Mouse (Mus musculus) yolk sac, embryonic 10.5 days (tissue): ENCODE measurements around the gene Clp1.
"Not testable (repeated sequence)": the region's sequence is repeated elsewhere in the genome, so short reads cannot be mapped to it uniquely, and the experiment has no call there.

Experiments used
- DNase-seq: peaks from one replicate; pipeline ENCODE4 v3.0.0-alpha.2; 2017; ENCODE audit warnings: low spot score

Clp1 gene

DNA sequence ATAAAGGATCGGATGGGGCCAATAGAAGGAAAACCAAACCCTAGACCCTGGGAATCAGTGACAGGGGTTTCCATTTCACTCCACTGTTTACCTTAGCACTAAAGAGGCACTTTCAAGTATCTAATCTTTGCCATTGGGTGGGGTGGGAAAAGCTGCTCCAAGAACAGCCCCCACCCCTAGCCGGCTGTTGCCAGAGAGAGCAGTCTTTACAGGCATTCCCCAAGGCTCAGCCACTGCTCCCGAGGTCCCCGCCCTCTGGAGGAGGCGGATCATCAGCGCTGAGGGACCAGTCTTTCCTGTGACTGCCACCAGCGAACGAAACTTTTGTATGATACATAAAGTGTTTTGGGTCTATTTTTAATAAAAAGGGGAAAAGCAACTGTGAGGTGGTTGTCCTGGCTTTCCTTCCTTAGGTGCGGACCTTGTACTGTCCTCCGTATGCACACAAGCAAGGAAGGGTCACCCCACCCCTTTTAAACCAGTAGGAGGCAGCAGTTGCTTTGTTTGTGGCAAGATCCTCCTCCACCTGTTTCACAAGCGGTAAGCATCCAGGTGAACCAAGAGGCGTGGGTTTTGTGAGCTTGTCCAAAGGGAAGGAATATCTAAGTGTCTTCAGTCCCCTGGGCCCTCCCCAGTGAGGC is 11.2 kb upstream of the Clp1 start:
- peak; percentile 83 for DNase-seq

DNA sequence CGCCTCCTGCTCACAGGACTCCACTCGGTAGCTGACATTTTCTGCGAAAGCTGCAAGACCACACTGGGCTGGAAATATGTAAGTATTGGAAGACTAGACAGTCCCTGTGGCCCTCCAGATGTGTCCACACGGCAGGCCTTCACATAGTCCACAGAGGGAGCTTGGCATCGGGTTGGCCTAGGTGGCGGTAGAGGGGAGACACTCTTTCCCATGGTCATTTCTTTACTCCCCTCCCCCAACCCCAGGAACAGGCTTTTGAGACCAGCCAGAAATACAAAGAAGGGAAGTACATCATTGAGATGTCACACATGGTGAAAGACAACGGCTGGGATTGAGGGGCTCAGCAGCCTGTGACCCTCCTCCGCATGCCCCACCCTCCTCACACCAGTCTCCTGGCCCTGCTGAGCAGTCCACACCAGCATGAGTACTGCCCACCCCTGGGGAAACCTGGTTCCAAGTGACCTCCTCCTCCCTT is 10.3 kb upstream of the Clp1 start:
- peak; percentile 64 for DNase-seq

DNA sequence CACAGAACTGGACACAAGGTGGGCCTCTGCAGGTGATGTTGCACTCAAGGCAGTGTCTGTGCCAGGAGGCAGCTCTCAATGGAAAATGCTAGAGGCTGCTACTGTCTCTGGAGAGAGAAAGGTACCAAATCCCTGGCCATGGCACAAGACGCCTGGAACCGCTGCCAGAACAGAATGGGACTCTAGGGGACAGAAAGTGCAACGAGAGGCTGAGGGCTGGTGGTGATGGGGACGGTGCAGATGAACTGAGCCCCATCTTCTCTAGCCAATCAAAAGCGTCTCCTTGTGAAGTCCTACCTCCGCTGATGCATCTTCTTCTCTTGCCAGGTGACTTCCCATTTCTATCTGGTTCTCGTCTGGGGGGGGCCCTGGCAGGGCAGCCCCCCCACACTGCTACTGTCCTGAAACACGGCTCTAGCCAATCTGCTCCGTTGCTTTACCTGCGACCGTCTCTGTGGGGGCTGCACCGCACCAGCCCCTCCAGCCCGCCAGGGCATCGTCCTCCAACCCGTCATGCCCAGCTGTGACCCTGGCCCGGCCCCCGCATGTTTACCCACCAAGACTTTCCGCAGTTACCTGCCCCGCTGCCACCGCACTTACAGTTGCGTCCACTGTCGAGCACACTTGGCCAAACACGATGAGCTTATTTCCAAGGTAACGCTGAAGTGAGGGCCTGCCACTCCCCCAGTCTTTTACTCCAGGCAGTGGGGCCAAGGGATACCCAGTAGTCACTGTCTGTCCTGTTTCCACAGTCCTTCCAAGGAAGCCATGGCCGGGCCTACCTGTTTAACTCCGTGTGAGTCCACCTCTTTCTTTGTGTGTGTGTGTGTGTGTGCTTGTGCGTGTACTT is 9.4 kb upstream of the Clp1 start:
- DNase-seq, result peak; percentile 23

DNA sequence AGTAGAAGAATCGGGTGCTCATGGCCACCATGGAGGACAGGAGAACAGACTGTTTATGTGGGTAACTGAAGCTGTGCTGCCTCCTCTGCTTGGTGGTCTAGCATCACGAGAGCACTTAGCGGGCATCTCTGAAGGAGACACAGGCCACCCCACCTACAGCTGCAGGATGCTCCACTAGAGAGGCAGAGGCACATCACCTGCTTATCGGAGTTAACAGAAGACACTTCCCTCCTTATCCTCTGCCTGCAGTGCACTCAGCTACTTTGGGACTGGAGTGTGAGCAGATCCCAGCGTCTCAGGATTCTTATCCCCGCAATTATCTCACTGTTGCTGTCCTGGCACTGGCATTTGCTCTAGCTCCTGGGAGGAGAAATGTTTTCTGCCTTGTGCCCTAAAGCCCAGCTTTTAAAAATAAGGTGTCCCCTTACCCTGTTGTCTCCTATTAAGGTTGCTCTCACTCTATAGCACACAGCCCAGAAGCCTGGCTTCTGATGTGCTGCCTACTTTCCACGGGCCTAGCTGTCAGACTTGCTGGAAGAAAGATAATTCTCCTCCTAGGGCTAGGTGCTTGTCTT is 8.3 kb upstream of the Clp1 start:
- DNase-seq, result peak; percentile 47

DNA sequence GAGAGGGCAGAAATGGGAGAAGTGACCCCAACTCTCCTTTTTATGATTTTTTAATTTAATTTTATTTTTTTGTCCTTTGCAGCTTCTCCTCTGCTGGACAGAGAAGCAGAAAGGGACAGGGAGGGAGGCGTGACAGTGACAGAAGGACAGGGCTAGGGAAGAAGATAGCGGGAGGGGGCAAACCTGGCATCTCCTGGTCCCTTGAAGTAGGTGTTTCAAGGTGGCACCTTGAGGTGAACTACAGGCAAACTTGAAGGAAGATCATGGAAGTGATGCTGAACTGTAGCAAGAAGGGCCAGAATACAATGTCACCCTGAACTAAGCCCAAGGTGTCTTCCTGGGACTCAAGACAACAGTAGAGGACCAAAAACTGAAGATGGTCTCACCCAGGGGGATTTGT is 7.8 kb upstream of the Clp1 start:
- DNase-seq, result no peak

DNA sequence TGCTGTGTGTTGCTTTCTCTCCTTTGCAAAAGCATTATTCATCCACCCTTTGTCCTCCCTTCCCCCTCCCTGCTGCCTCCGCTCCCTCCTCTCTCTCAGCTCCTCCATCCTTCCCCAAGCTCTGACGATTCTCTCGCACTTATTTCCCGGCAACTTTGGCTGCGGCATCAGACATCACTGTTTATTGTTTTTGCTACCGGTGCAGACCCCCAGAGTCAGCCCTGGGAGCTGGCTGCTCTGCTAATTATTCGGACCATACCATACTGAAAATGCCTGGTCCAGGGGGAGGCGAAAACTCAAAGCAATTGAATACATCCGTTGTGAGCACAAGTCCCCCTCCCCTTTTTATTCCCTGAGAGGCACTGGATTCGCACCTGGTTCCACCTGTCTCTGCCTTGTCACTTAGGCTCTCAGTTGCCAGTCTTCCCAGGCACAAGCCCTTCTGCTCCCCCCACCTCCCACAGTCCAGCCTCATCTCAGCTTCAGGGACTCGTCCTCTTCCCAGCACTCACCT is 7.3 kb upstream of the Clp1 start:
- peak; percentile 18 for DNase-seq

DNA sequence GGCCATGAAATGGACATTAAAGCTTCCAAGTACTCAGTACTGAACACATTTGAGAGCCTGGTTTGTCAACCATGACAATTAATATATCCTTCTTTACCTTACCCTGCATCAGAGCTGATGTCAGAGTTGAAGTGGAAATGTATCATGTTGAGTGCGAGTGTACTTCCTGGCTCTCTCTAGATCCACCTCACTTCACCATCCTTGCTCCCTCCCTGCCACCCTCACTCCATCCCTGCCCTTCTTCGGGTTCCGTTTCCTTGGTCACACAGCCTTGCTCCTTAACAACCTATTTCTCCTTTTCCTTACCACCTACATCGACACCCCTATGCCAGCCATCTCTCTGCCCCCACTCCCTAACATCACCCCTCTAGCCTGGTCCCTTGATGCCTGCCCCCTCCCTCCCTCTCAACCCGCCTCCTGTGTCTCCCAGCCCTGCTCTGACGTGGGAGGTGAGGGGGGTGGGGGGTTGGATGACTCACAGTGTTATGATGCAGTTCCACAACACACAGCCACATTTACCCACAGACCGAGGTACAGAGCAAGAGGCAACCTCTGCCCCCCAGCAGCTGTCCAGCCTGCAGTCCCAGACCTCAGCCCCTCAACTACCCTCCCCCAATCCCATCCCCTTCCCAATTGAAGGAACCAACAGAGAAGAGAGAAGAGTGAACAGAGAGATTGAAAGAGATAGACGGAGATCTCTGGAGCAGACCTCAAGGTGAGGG is 6.6 kb upstream of the Clp1 start, which contains the start of gene Ypel4:
Gene Ypel4 (plus strand): TSS at position 480 of the 722 bp plus-strand sequence.
- peak; percentile 51 for DNase-seq

DNA sequence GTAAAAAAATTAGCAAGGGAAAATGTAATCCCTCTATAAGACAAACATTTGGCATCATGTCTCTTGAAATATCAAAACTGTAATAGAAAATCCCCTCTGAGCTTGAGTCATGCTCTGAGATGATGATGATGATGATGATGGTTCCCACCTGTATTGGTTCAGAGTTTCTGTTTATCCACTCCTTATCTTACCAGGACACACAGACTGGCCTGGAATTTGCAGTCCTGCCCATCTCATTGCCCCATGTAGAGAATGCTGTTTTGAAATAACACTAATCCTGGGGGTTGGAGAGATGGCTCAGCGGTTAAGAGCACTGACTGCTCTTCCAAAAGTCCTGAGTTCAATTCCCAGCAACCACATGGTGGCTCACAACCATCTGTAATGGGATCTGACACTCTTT is 5.2 kb upstream of the Clp1 start:
- no peak for DNase-seq

DNA sequence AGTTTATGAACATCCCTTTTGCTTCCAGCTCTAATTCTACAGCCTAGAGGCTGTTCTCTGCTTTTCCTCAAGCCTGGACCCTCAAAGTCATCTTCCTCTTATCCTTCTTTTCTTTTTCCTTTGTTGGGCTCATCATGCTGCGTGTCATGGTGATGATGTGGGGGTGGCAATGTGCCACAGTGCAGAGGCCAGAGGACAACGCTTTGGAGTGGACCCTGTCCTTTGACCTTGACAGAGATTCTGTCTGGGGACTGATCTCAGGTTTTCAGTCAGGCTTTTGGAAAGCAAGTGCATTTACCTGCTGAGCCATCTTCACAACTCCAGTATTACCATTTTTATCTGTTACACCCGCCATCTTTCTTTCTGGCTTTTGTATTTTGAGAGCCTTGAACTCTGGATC is 4.1 kb upstream of the Clp1 start:
- DNase-seq, result no peak

DNA sequence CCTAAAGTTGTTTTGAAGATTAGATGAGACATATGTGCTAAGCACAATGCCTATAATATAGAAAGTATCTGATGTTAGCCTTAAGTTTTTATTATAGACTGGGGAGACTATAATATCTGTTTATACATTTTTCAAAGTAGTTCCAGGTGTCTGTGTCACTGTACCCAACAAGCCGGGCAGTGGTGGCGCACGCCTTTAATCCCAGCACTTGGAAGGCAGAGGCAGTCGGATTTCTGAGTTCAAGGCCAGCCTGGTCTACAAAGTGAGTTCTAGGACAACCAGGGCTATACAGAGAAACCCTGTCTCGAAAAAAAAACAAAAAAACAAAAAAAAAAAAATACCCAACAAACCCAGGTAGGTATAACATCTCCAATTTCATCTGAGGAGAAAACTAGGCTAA is 1.0 kb upstream of the Clp1 start:
- DNase-seq, result not testable (repeated sequence)

DNA sequence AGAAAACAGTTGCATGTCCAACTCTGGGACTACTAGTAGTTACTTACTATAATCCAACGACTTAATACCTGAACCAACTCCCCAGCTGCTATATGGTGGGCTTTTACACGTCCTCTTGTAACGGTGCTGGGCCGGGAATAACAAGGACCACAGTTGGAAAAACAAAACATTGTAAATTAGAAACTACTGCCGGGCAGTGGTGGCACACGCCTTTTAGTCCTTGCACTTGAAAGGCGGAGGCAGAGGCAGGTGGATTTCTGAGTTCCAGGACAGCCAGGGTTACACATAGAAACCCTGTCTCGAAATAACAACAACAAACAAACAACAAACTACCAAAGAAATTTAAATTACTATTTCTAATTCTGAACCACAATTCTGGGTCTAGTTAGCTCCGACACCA is 434 bp downstream of the Clp1 start:
- DNase-seq, result no peak

DNA sequence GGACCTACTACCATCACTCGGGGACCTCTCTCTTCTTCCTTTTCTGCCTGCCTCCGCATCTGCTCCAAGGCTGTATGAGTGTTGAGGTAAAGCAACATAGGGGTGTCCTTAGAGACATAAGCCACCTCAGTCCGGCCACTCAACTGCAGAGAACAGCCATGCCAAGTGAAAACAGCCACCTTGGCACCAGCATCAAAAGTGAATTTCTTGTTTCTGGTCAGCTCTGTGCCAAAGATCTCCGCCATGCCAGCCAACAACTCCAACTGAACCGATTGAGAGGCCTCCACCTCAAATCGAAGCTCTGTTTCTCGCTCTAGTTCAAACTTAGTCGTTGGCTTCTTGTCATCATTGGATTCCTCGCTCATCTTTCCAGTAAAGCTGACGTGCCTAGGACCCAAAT is 1.4 kb downstream of the Clp1 start:
- DNase-seq, result no peak

DNA sequence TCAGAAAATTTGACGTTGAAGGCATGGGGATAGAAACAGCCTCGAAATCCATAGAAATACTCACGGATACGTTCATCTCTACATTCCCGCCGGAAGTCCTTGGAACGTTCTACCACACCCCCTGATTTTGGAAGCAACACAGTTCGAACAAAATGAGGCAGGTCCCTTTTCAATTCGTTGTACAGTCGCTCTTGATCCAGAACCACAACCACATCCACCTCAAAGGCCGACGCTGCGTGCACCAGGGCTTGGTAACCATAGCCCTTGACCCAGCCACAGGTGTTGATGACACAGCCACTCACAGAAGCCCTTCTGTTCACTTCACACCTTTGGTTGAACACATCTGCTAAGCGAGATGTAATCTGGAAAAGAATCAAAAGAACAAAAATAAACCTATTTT is 3.3 kb downstream of the Clp1 start:
- no peak for DNase-seq

DNA sequence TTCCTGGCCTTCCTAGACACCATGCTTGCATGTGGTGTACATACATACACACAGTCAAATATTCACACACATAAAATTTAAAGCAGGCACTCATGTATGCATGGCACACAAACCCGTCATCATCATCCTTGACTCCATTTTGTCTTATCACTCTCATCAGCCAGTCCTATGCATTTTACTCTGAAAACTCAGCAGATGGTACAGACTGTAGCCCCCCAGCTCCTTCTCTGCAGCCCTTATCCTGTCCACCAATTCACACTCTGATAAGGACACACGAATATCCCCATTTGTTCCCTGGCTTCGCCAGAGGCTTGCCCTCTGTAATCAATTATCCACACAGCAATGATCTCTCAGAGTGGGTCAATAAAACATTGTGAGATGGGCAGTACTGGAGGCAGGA is 6.0 kb downstream of the Clp1 start:
- no peak for DNase-seq

DNA sequence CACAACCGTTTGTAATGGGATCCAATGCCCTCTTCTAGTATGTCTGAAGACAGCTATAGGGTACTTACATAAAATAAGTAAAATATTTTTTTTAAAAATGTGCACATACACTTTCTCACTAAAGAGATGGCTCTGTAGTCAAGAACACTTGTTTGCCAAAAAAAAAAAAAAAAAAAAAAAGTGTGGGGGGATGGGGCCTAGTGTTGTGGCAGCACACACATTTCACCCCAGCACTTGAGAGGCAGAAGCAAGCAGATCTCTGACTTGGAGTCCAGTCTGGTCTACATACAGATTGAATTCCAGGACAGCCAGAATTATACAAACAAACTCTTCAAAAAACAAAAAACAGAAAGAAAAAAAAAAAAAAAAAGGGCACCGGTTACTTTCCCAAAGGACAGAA is 6.4 kb downstream of the Clp1 start:
- DNase-seq, result no peak

DNA sequence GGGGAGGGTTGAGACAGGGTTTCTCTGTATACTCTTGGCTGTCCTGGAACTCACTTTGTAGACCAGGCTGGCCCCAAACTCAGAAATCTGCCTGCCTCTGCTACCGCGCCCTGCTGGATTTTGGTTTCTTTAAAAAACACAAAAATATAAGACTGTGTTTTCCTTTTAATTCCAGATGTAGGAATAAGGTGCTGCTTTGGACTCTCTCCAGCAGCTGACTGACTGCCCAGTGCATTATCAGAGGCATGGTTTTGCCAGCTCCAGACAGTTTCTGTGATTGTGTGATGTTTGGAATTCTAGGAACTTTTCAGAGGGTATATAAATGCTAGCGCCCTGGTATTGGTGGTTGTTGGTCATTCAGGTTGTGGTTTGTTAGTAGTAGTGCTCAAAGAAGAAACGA is 9.8 kb downstream of the Clp1 start:
- DNase-seq, result no peak

DNA sequence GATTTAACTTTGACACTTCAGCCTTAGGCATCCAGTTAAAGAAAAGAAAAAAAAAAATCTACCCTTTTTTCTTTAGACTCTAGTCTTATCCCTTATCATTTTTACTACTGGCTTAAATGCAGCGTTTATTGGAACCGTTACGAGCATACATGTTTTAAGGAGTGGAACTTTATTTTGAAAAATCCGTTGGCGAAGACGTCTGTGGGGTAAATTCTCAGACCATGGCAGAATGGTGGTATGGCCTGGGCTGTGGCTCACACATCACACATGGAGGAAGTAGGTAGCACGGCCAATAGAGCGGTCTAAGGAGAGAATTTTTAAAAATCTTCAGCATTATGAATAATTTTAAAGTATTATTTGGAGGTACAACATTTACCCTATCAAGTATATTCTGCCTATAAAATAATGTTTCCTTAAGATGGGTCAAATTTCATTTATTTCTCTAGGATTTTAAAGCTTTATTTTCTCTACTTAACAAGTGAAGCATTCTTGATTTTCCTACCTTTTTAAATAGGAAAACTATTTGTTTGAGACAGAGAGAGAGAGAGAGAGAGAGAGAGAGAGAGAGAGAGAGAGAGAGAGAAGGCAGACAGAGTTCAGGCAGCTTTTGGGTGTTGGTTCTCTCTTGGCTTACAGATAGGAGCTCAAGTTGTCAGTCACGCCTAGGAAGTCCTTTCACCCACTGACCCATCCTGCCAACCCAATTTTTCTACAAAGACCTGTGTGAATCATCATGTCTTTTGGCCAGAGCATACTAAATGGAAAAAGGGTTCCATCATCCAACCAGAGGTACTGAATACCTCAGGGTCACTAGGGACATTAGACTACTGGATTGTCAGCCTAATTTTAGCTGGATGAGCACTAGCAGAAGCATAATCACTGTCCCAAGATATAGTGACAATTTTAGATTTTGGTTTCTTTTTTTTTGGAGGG is 10.5 kb downstream of the Clp1 start:
- no peak for DNase-seq

DNA sequence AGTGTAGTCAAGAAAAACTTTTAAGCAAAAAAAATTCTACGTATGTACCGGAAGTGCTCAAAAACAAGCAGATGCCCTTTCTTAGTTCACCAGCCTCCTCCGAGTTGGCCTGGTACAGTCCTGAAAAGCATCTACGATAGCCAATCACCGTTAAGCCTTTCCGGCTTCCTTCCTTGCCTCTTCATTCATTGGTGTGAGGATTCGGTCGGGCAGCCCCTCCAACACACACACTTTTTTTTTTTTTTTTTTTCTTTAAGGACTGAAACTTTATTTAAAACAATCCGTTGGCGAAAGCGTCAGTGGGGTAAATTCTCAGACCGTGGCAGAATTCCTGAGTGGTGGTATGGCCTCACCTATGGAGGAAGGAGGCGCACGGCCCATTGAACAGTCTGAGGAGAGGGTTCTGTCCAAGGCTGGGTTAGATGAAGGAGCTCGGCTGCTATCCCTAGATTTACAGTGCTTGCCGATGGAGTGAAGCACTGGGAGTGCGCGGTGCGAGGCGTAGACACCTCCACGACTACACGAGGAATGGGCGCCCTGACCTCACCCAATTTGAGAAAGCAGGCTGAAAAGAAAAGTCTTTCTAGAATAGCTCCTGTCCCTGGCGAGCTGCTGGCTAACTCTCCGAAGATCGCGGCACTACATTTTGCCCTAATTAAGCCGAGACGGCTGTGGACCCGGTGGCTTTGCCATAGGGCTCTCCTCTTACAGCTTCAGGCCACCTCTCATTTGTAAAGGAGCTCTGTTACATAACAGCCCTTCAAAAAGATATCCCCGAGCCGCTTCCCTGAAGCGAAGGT is 11.4 kb downstream of the Clp1 start:
- peak; percentile 96 for DNase-seq

DNA sequence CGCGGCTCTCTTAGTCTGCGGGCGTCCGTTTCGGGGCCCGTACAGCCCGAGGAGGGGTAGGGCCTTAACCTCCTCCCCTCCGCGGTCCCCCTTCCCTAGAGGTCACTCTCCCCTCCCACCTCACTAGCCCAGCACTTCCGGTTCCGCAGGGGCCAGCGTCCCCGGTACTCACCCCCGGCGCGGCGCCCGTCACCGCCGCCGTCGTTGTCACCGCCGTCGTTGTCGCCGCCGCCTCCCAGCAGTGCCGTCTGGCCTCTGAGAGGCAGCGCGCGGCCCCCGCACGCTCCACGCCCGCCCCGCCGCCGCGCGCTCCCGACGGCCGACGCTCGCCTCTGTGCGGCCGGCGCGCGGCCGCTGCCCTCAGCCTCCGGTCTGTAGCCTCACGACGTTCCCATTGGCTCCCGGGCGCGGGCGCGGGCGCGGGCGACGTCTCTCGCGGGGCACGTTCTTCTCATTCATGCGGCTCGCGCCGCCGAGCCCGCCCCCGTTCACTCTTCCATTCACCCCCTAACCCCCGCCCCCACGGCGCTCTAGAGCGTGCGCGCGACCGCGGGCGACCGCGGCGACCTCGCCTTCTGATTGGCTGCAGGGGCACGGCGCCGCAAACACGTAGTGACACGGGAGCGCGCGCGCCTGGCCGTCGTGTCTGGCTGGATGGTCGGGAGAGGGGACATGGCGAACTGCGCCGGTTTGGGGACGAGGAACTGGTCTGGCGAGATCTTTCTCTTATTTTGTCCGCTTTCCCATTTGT is 12.2 kb downstream of the Clp1 start, which contains the start of gene Zdhhc5:
Gene Zdhhc5 (minus strand): TSS at position 370 of the 751 bp plus-strand sequence.
- peak; percentile 98 for DNase-seq
